Mouse (Mus musculus) cerebellum, adult 2 months (tissue): ENCODE measurements around the gene Ctrl.

Source experiments
- CTCF ChIP-seq: fragments of 200-500 bp; IDR thresholded peaks from 2 replicates; pipeline ENCODE4 v1.5.1; 2011; ENCODE audit warnings: low read depth, mild to moderate bottlenecking, control low read depth, low read length, moderate library complexity, borderline replicate concordance; ENCODE audit not compliant: insufficient read depth
- POLR2A ChIP-seq: fragments of 200-500 bp; IDR thresholded peaks from 2 replicates; pipeline ENCODE4 v1.6.1; 2011; ENCODE audit warnings: low read length, control low read depth, borderline replicate concordance; ENCODE audit not compliant: insufficient read depth

GRCm38 (mm10) chr8:105964506-105965265 lies 31.0 kb upstream of the Ctrl start:
- TF ChIP-seq POLR2A (no peak), CTCF (no peak)
